Mouse (Mus musculus) kidney, adult 2 months (tissue): ENCODE measurements around the gene Tctex1d4.

ENCODE experiments used
- CTCF ChIP-seq: fragments of 200-500 bp; conservative IDR thresholded peaks from 2 replicates; pipeline ENCODE4 v1.5.1; 2011; ENCODE audit warnings: low read depth, mild to moderate bottlenecking, control low read depth, low read length, moderate library complexity, mixed read lengths; ENCODE audit not compliant: insufficient read depth, insufficient read length
- POLR2A ChIP-seq: fragments of 200-500 bp; IDR thresholded peaks from one replicate; pipeline ENCODE4 v1.6.1; 2011; ENCODE audit warnings: low read depth, low read length, control low read depth

- TF ChIP-seq POLR2A (no peak), CTCF (no peak)
These were observed 29.9 kb upstream of the Tctex1d4 start for GRCm38 (mm10) chr4:117096666-117097065.
